Mouse (Mus musculus) embryonic fibroblast, embryonic 13.5 days (primary cell): ENCODE results near the gene Tma16.

Experiments
- CTCF ChIP-seq: IDR thresholded peaks from 2 replicates; pipeline ENCODE4 v1.5.1; 2011; ENCODE audit warnings: mild to moderate bottlenecking, control low read depth, low read length, moderate library complexity, borderline replicate concordance; ENCODE audit not compliant: insufficient read depth
- POLR2A ChIP-seq: IDR thresholded peaks from 2 replicates; pipeline ENCODE4 v1.6.1; 2011; ENCODE audit warnings: low read depth, mild to moderate bottlenecking, control low read depth, low read length, moderate library complexity

GRCm38 (mm10) chr8:66438468-66438867 is 47.9 kb downstream of the Tma16 start:
- TF ChIP-seq CTCF = no peak
- no peak for TF ChIP-seq POLR2A
